ENCODE assay signal across 21 mouse cellular contexts in genomic region chr4:49623916-49624315, GRCm38 (mm10). TPM values are rescaled to one million over a fixed set of nuclear protein-coding genes. Genes with fewer than 3 reads are reported as not detected.
"Had no signal": no experiment of that assay in that cellular context is flagged by ENCODE, and none has a peak within 500 bp of the region (broad histone marks: within the 10 kb centered on the region; RNA-seq: fewer than 3 reads in every experiment).

No protein-coding gene starts in this region.

- H3K27ac ChIP-seq: neural tube, embryonic 13.5 days; neural tube, embryonic 15.5 days; stomach, embryonic 15.5 days; stomach, postnatal 0 days had no signal

- H3K27me3 ChIP-seq: neural tube, embryonic 13.5 days; neural tube, embryonic 15.5 days; stomach, embryonic 15.5 days had no signal

- H3K36me3 ChIP-seq: neural tube, embryonic 13.5 days; neural tube, embryonic 15.5 days; stomach, embryonic 15.5 days had no signal

- H3K4me1 ChIP-seq: neural tube, embryonic 13.5 days; neural tube, embryonic 15.5 days; stomach, embryonic 15.5 days had no signal

- DNase-seq: retina, postnatal 1 day; right cerebral cortex, adult 18-20 months; right cerebral cortex, postnatal 14 days; right cerebral cortex, postnatal 25 days; right cerebral cortex, postnatal 4 days; spleen, adult 18-20 months; thymus, adult 18-20 months; thymus, adult 2 months; thymus, postnatal 14 days; thymus, postnatal 25 days; thymus, postnatal 36 days; thymus, postnatal 4 days had no signal

- H3K4me3 ChIP-seq: neural tube, embryonic 13.5 days; neural tube, embryonic 15.5 days; stomach, embryonic 15.5 days had no signal

RNA-seq across cellular contexts. Expression of gene Tmem246, which starts 26.2 kb away (rescaled TPM):
- total RNA-seq: neutrophil, adult 5-6 weeks had no signal

RNA-seq across cellular contexts. Expression of gene Ppp3r2, which starts 57.9 kb away (rescaled TPM):
- total RNA-seq: neutrophil, adult 5-6 weeks had no signal
- polyA plus RNA-seq: small intestine, adult 2 months; spleen, adult 2 months; thymus, postnatal 0 days; urinary bladder, adult 2 months had no signal
